Mouse (Mus musculus) liver, embryonic 14.5 days (tissue): Measurements from ENCODE around the gene Disc1.

ENCODE experiments used
- CTCF ChIP-seq: IDR thresholded peaks from 2 replicates; pipeline ENCODE4 v1.5.1; 2016; ENCODE audit warnings: antibody characterized with exemption, low read depth, control low read depth
- EP300 ChIP-seq: IDR thresholded peaks from 2 replicates; pipeline ENCODE4 v1.6.1; 2016; ENCODE audit warnings: antibody characterized with exemption, low read depth

DNA sequence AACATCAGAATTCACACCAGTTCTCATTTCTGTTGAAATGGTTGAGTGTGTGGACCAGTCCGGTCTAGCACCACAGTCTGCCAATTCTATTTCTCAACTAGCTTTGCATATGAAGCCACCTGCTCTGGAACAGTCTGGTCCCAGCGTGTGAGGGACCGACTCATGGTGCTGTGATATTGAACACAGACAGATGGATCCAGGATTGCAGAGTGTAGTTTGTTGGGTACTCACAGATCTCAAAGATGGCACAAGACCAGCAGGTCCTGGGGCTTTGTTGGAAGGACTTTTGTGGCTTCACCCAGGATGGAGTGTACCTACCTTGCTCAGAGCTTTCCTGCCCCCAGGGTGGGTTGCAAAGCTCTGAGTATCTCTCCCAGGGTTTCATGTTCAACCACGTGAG is 151.6 kb downstream of the Disc1 start:
- TF ChIP-seq CTCF, result no peak
- TF ChIP-seq EP300, result no peak
